Mouse (Mus musculus): Measurements from ENCODE around the gene Akap5. TPM values are rescaled to one million over a fixed set of nuclear protein-coding genes. Genes with fewer than 3 reads are reported as not detected.

The Akap5 gene
- total and polyA plus RNA-seq, 3 experiments = 0.20 to 1.4 (median 1.3) TPM

DNA sequence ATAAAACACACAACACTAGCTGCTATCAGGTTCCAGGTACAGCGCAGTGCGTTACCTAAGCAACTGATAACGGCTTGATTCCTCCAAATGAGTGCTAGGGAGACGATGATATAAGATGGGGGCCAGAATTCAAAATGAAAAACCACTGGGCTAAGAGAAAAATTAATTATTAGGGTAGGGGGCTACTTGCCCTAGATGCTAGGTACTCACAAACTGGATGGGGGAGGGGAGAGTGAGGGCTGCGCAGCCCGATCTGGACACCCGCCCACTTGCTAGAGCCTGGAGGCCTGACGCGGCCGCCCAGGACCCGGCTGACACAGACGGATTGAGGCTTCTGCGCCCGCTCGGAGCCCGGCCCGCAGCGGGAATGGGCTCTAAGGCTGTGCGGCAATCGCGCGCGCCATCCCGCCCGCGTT, 44.1 kb downstream of the Akap5 start:
- TF ChIP-seq CTCF (IDR thresholded peaks at IDR 0.05; ENCODE audit: low read depth, low read length) (no peak), TAL1 (conservative IDR thresholded peaks at IDR 0.05; ENCODE audit: low read depth, low read length) (no peak), POLR2AphosphoS5 (IDR thresholded peaks at IDR 0.05; ENCODE audit: insufficient replicate concordance, low read depth, low read length) (no peak), GATA2 (IDR thresholded peaks at IDR 0.05; ENCODE audit: borderline replicate concordance, low read depth, low read length) (no peak), GATA1 (IDR thresholded peaks at IDR 0.05; ENCODE audit: borderline replicate concordance, low read length) (no peak)
- DNase-seq (ENCODE audit: low spot score) = peak; percentile 53
- Histone ChIP-seq H3K4me1 (ENCODE audit: insufficient read depth, low read depth, low read length) (peaks cover 74% of the 10 kb centered on the region), H3K4me3 (ENCODE audit: low read depth, low read length) (peak overlapping the region; percentile 91), H3K27me3 (ENCODE audit: insufficient read depth, low read length) (no peaks in the 10 kb centered on the region), H3K9me3 (replicated peaks) (no peaks in the 10 kb centered on the region), H3K36me3 (replicated peaks) (peaks cover 38% of the 10 kb centered on the region)
- no peak for ATAC-seq (ENCODE audit: extremely low read depth, insufficient number of reproducible peaks, low FRiP score, poor library complexity, severe bottlenecking)

- Histone ChIP-seq H3K36me3 (replicated peaks) (peaks cover 38% of the 10 kb centered on the region), H3K4me1 (ENCODE audit: insufficient read depth, low read depth, low read length) (peaks cover 74% of the 10 kb centered on the region), H3K9me3 (replicated peaks) (no peaks in the 10 kb centered on the region), H3K4me3 (ENCODE audit: low read depth, low read length) (peak within 1 kb of the TSS; percentile 91), H3K27me3 (ENCODE audit: insufficient read depth, low read length) (no peaks in the 10 kb centered on the region)
- DNase-seq (ENCODE audit: low spot score) (peak; percentile 82), ATAC-seq (ENCODE audit: extremely low read depth, insufficient number of reproducible peaks, low FRiP score, poor library complexity, severe bottlenecking) (no peak; the same call in 1 of the 2 replicates)
- TF ChIP-seq CTCF (IDR thresholded peaks at IDR 0.05; ENCODE audit: low read depth, low read length) (no peak), TAL1 (conservative IDR thresholded peaks at IDR 0.05; ENCODE audit: low read depth, low read length) (no peak), POLR2AphosphoS5 (IDR thresholded peaks at IDR 0.05; ENCODE audit: insufficient replicate concordance, low read depth, low read length) (no peak), GATA1 (IDR thresholded peaks at IDR 0.05; ENCODE audit: borderline replicate concordance, low read length) (no peak), GATA2 (IDR thresholded peaks at IDR 0.05; ENCODE audit: borderline replicate concordance, low read depth, low read length) (no peak)
Observed at GRCm38 (mm10) chr12:76369206-76369977, 44.7 kb downstream of the Akap5 start, which contains the start of gene Zbtb25. Zbtb25 (minus strand) TSS chr12:76369602.

- ATAC-seq (ENCODE audit: extremely low read depth, insufficient number of reproducible peaks, low FRiP score, poor library complexity, severe bottlenecking) (peak; percentile 10; the same call in 1 of the 2 replicates), DNase-seq (ENCODE audit: low spot score) (peak; percentile 83)
- H3K4me3 ChIP-seq (ENCODE audit: low read depth, low read length) = peak within 1 kb of the TSS; percentile 91
- H3K36me3 ChIP-seq (replicated peaks) = peaks cover 41% of the 10 kb centered on the region
- peaks cover 77% of the 10 kb centered on the region for H3K4me1 ChIP-seq (ENCODE audit: insufficient read depth, low read depth, low read length)
- TF ChIP-seq GATA1 (IDR thresholded peaks at IDR 0.05; ENCODE audit: borderline replicate concordance, low read length) = no peak
- TF ChIP-seq POLR2AphosphoS5 (IDR thresholded peaks at IDR 0.05; ENCODE audit: insufficient replicate concordance, low read depth, low read length) = no peak
- no peak for TF ChIP-seq TAL1 (conservative IDR thresholded peaks at IDR 0.05; ENCODE audit: low read depth, low read length)
- TF ChIP-seq GATA2 (IDR thresholded peaks at IDR 0.05; ENCODE audit: borderline replicate concordance, low read depth, low read length) = no peak
- TF ChIP-seq CTCF (IDR thresholded peaks at IDR 0.05; ENCODE audit: low read depth, low read length) = no peak
- H3K27me3 ChIP-seq (ENCODE audit: insufficient read depth, low read length) = no peaks in the 10 kb centered on the region
- H3K9me3 ChIP-seq (replicated peaks) = no peaks in the 10 kb centered on the region
Observed at GRCm38 (mm10) chr12:76369978-76370830, 45.5 kb downstream of the Akap5 start, which contains the start of gene Zbtb1. Zbtb1 (plus strand) TSS chr12:76370266.

DNA sequence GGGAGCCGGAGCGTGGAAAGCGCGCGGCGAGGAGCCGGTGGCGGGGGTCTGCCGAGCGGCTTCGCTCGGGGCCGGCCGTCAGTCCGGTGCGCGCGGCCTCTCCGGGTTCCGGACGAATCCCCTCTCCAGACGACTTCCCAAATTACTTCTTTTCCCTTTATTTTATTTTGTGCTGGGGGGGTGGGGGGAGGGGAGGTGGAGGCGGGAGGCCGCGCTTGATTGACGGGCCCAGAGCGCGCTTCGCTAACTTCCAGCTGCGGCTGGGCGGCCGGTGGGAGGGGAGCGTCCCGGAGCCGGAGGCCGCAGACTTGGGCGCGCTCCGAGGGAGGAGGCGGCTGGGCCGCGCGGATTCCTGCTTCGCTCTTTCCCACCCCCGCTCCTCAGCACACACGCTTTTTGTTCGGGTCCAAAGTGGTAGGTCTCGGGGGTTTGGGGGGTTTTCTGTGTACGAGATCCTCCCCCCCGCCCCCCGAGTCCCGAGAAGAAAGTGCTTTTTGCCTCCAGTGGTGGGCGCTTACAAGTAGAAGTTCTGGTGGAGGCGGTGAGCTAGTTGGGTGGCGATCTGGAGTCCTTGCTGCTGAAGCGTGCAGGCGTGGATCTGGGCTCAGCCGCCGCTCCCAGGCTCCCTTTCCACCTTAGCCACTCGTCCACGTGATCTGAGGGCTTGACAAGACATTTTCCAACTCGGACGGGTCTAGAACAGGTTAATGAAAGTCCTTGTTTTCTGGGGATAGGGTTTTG, 46.3 kb downstream of the Akap5 start:
- DNase-seq (ENCODE audit: low spot score) (peak; percentile 89), ATAC-seq (ENCODE audit: extremely low read depth, insufficient number of reproducible peaks, low FRiP score, poor library complexity, severe bottlenecking) (peak; percentile 32; the same call in 1 of the 2 replicates)

GRCm38 (mm10) chr12:76372046-76372445, 47.4 kb downstream of the Akap5 start:
- H3K36me3 ChIP-seq (replicated peaks) = peaks cover 34% of the 10 kb centered on the region
- no peaks in the 10 kb centered on the region for H3K27me3 ChIP-seq (ENCODE audit: insufficient read depth, low read length)
- ATAC-seq (ENCODE audit: extremely low read depth, insufficient number of reproducible peaks, low FRiP score, poor library complexity, severe bottlenecking) (no peak), DNase-seq (ENCODE audit: low spot score) (no peak)
- no peak for TF ChIP-seq TAL1 (conservative IDR thresholded peaks at IDR 0.05; ENCODE audit: low read depth, low read length)
- TF ChIP-seq CTCF (IDR thresholded peaks at IDR 0.05; ENCODE audit: low read depth, low read length) = no peak
- TF ChIP-seq GATA1 (IDR thresholded peaks at IDR 0.05; ENCODE audit: borderline replicate concordance, low read length) = no peak
- TF ChIP-seq GATA2 (IDR thresholded peaks at IDR 0.05; ENCODE audit: borderline replicate concordance, low read depth, low read length) = no peak
- TF ChIP-seq POLR2AphosphoS5 (IDR thresholded peaks at IDR 0.05; ENCODE audit: insufficient replicate concordance, low read depth, low read length) = no peak
- no peaks in the 10 kb centered on the region for H3K9me3 ChIP-seq (replicated peaks)
- peak overlapping the region; percentile 91 for H3K4me3 ChIP-seq (ENCODE audit: low read depth, low read length)
- H3K4me1 ChIP-seq (ENCODE audit: insufficient read depth, low read depth, low read length) = peaks cover 78% of the 10 kb centered on the region

More for the DNA sequence above, 46.3 kb downstream of the Akap5 start:
- H3K36me3 ChIP-seq (replicated peaks) = peaks cover 35% of the 10 kb centered on the region
- TF ChIP-seq POLR2AphosphoS5 (IDR thresholded peaks at IDR 0.05; ENCODE audit: insufficient replicate concordance, low read depth, low read length) (peak; percentile 69; the same call in 1 of the 2 replicates), CTCF (IDR thresholded peaks at IDR 0.05; ENCODE audit: low read depth, low read length) (no peak), GATA1 (IDR thresholded peaks at IDR 0.05; ENCODE audit: borderline replicate concordance, low read length) (no peak), TAL1 (conservative IDR thresholded peaks at IDR 0.05; ENCODE audit: low read depth, low read length) (no peak), GATA2 (IDR thresholded peaks at IDR 0.05; ENCODE audit: borderline replicate concordance, low read depth, low read length) (no peak)
- peaks cover 78% of the 10 kb centered on the region for H3K4me1 ChIP-seq (ENCODE audit: insufficient read depth, low read depth, low read length)
- H3K4me3 ChIP-seq (ENCODE audit: low read depth, low read length) = peak overlapping the region; percentile 91
- H3K27me3 ChIP-seq (ENCODE audit: insufficient read depth, low read length) = no peaks in the 10 kb centered on the region
- no peaks in the 10 kb centered on the region for H3K9me3 ChIP-seq (replicated peaks)
